Mouse (Mus musculus) activated CD4-positive, CD25-positive, alpha-beta regulatory T cell, adult 9 weeks (primary cell): Measurements from ENCODE around the gene Fsip1. TPM values are rescaled to one million over a fixed set of nuclear protein-coding genes. Genes with fewer than 3 reads are reported as not detected.

Experiments
- polyA plus RNA-seq: library from polyadenylated mRNA; unstranded; fragments of 100-300 nt; shearing (Covaris generic); gene quantifications from one replicate; pipeline ENCODE4 v1.2.1, GENCODE M21; 2017

The Fsip1 gene
- not detected for polyA plus RNA-seq

GRCm38 (mm10) chr2:118256621-118257053 is at the start of gene Fsip1:
Fsip1 (minus strand) TSS chr2:118256966.

GRCm38 (mm10) chr2:118111488-118112131 is 145.2 kb downstream of the Fsip1 start, which contains the start of gene Thbs1:
Thbs1 (plus strand) TSS chr2:118111876.

Other genes with a start within 250 kb of the Fsip1 start
- 0.42 TPM for gene Thbs1, start 145.1 kb downstream of the Fsip1 start, polyA plus RNA-seq
- gene Gpr176, start 116.5 kb upstream of the Fsip1 start, polyA plus RNA-seq: not detected
- gene Eif2ak4, start 131.7 kb upstream of the Fsip1 start, polyA plus RNA-seq: 11.3 TPM
- gene Srp14, start 222.7 kb upstream of the Fsip1 start, polyA plus RNA-seq: 347 TPM